Mouse (Mus musculus) MEL (cell line): Measurements from ENCODE around the gene Tmbim4. TPM values are rescaled to one million over a fixed set of nuclear protein-coding genes. Genes with fewer than 3 reads are reported as not detected.

Source experiments
- DNase-seq: peaks from one replicate; pipeline ENCODE4 v3.0.0; 2011; ENCODE audit warnings: low read depth, low spot score
- H3K27ac ChIP-seq: 2 replicates; pipeline ENCODE4 v1.5.1; 2012; ENCODE audit warnings: low read depth, mild to moderate bottlenecking, control low read depth, low read length, moderate library complexity; ENCODE audit not compliant: control insufficient read depth
- H3K27me3 ChIP-seq, 2 experiments: fragments of 150-350 bp in 1 of 2; sonication (generic) in 1 of 2; 2 replicates each; pipeline ENCODE4 v1.6.1; 2012; ENCODE audit warnings: low read length in 2 of 2, mild to moderate bottlenecking in 2 of 2, improper control_type of control experiment in 1 of 2, moderate library complexity in 1 of 2; ENCODE audit not compliant: insufficient read depth in 2 of 2, control insufficient read depth in 1 of 2
- H3K36me3 ChIP-seq, 2 experiments: 2 replicates each; pipeline ENCODE4 v1.6.1; 2012 to 2014; ENCODE audit warnings: low read length in 2 of 2, improper control_type of control experiment in 1 of 2, inconsistent platforms in 1 of 2, mild to moderate bottlenecking in 1 of 2; ENCODE audit not compliant: insufficient read depth in 2 of 2, control insufficient read depth in 1 of 2
- H3K4me1 ChIP-seq, 2 experiments: fragments of 150-350 bp in 1 of 2; sonication (generic) in 1 of 2; 2 replicates each; pipeline ENCODE4 v1.6.1; 2012; ENCODE audit warnings: low read length in 2 of 2, improper control_type of control experiment in 1 of 2, mild to moderate bottlenecking in 1 of 2; ENCODE audit not compliant: insufficient read depth in 2 of 2, control insufficient read depth in 1 of 2
- H3K4me3 ChIP-seq, 2 experiments: fragments of 150-350 bp in 1 of 2; sonication (generic) in 1 of 2; 2 replicates each; pipeline ENCODE4 v1.5.1; 2012; ENCODE audit warnings: low read depth in 2 of 2, low read length in 2 of 2, mild to moderate bottlenecking in 2 of 2, moderate library complexity in 2 of 2, control low read depth in 1 of 2, improper control_type of control experiment in 1 of 2; ENCODE audit not compliant: control insufficient read depth in 1 of 2, insufficient read depth in 1 of 2
- H3K79me2 ChIP-seq: 2 replicates; pipeline ENCODE4 v1.6.1; 2012; ENCODE audit warnings: mild to moderate bottlenecking, low read length, moderate library complexity; ENCODE audit not compliant: control insufficient read depth, poor library complexity, insufficient read depth
- H3K9ac ChIP-seq: 2 replicates; pipeline ENCODE4 v1.6.1; 2012; ENCODE audit warnings: low read depth, mild to moderate bottlenecking, control low read depth, low read length, moderate library complexity; ENCODE audit not compliant: control insufficient read depth, poor library complexity, severe bottlenecking
- H3K9me3 ChIP-seq: fragments of 150-350 bp; sonication (generic); replicated peaks from 2 replicates; pipeline ENCODE4 v1.6.1; 2012; ENCODE audit warnings: mild to moderate bottlenecking, low read length, improper control_type of control experiment, moderate library complexity; ENCODE audit not compliant: insufficient read depth
- BHLHE40 ChIP-seq: IDR thresholded peaks from 2 replicates; pipeline ENCODE4 v1.6.1; 2012; ENCODE audit warnings: low read depth, mild to moderate bottlenecking, inconsistent platforms, low read length, improper control_type of control experiment, borderline replicate concordance
- EP300 ChIP-seq, 2 experiments: IDR thresholded peaks; 2 replicates each; pipeline ENCODE4 v1.6.1; 2011; ENCODE audit warnings: improper control_type of control experiment in 2 of 2, low read length in 2 of 2, low read depth in 1 of 2, mild to moderate bottlenecking in 1 of 2
- ETS1 ChIP-seq: IDR thresholded peaks from 2 replicates; pipeline ENCODE4 v1.6.1; 2012; ENCODE audit warnings: low read depth, mild to moderate bottlenecking, inconsistent platforms, low read length, improper control_type of control experiment, moderate library complexity
- HCFC1 ChIP-seq: IDR thresholded peaks from 2 replicates; pipeline ENCODE4 v1.6.1; 2012; ENCODE audit warnings: low read depth, mild to moderate bottlenecking, inconsistent platforms, low read length, improper control_type of control experiment, moderate library complexity
- MAZ ChIP-seq: IDR thresholded peaks from 2 replicates; pipeline ENCODE4 v1.6.1; 2012; ENCODE audit warnings: low read depth, mild to moderate bottlenecking, inconsistent platforms, low read length, improper control_type of control experiment
- MXI1 ChIP-seq: IDR thresholded peaks from 2 replicates; pipeline ENCODE4 v1.6.1; 2011; ENCODE audit warnings: mild to moderate bottlenecking, low read depth, low read length, improper control_type of control experiment
- POLR2AphosphoS5 ChIP-seq: IDR thresholded peaks from 2 replicates; pipeline ENCODE4 v1.6.1; 2012; ENCODE audit warnings: low read depth, borderline replicate concordance, mild to moderate bottlenecking, inconsistent platforms, low read length, moderate library complexity, mixed read lengths
- RCOR1 ChIP-seq: IDR thresholded peaks from 2 replicates; pipeline ENCODE4 v1.6.1; 2012; ENCODE audit warnings: low read depth, mild to moderate bottlenecking, inconsistent platforms, low read length, improper control_type of control experiment
- SIN3A ChIP-seq: IDR thresholded peaks from 2 replicates; pipeline ENCODE4 v1.6.1; 2012; ENCODE audit warnings: low read length, improper control_type of control experiment, inconsistent platforms
- SMC3 ChIP-seq: IDR thresholded peaks from 2 replicates; pipeline ENCODE4 v1.6.1; 2011; ENCODE audit warnings: low read depth, low read length, improper control_type of control experiment
- TAL1 ChIP-seq: IDR thresholded peaks from 2 replicates; pipeline ENCODE4 v1.6.1; 2012; ENCODE audit warnings: mild to moderate bottlenecking, inconsistent platforms, low read length, moderate library complexity, mixed read lengths
- TCF12 ChIP-seq: IDR thresholded peaks from 2 replicates; pipeline ENCODE4 v1.6.1; 2014; ENCODE audit warnings: low read depth, mild to moderate bottlenecking, inconsistent platforms, low read length, improper control_type of control experiment, moderate library complexity
- ZC3H11A ChIP-seq: IDR thresholded peaks from 2 replicates; pipeline ENCODE4 v1.6.1; 2012; ENCODE audit warnings: low read depth, mild to moderate bottlenecking, inconsistent platforms, low read length, improper control_type of control experiment
- ZMIZ1 ChIP-seq: IDR thresholded peaks from 2 replicates; pipeline ENCODE4 v1.6.1; 2012; ENCODE audit warnings: low read depth, mild to moderate bottlenecking, inconsistent platforms, low read length, improper control_type of control experiment, moderate library complexity
- ZNF384 ChIP-seq: IDR thresholded peaks from 2 replicates; pipeline ENCODE4 v1.6.1; 2012; ENCODE audit warnings: low read depth, mild to moderate bottlenecking, inconsistent platforms, low read length, improper control_type of control experiment
- polyA plus RNA-seq, 2 experiments: library from polyadenylated mRNA; stranded (reverse) in 1 of 2; unstranded in 1 of 2; fragments of >175 nt in 1 of 2; fragments of >200 nt in 1 of 2; gene quantifications; 2 replicates each; pipeline versions ENCODE4 v1.2.1 to v1.2.4; 2012; ENCODE audit warnings: low replicate concordance in 2 of 2, low read depth in 1 of 2; ENCODE audit not compliant: insufficient read length in 2 of 2, insufficient read depth in 1 of 2, missing spikeins in 1 of 2
- total RNA-seq: library from RNA; depleted of rRNA; stranded (reverse); fragments of 300-350 nt; gene quantifications from 2 replicates; pipeline ENCODE4 v1.2.3, GENCODE M21; 2012

Gene Tmbim4
- total and polyA plus RNA-seq, 3 experiments, result 52.5 to 80.3 TPM; not detected in 1

DNA sequence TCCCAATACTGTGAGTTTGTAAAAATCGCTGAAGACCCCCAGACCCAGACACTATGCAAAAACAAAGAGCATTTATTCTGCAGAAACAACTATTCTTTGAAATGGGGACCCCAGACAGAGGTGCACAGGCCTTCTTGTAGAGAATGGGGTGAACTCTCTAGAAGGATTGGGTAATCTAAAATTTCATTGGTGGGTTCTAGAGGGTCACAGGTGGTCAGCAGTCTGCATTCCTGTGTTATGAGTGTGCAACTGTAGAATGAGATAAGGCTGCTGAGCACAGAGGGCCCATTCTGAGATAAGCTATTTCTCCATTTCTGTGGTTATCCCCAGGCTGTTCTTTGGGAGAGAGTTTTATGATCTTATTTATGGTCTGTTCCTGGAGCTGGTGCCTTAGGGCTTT is 33.3 kb upstream of the Tmbim4 start (continued):
- TF ChIP-seq SIN3A, result peak; percentile 45; the same call in 1 of the 2 replicates
- TF ChIP-seq POLR2AphosphoS5, result no peak

DNA sequence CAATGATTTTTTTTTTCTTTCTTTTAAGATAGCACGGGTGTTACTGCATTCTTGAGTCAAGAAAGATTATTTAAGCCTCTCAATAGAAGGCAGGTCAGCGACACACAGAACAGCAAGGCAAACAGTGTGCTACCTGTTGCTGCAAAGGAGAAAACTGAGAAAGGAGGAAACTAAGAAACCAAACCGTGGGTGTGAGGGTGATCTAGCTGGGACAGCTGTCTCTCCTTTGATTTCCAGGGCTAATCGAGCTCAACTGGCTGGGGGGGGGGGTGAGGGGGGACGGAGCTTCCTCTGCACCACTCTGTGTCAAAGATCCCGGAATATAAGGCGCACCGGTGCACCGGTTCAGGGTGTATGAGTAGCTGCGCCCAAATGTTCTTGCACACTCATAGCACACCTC is 32.3 kb upstream of the Tmbim4 start:
- TF ChIP-seq ZNF384, result peak; percentile 51
- TF ChIP-seq ETS1, result peak; percentile 62
- peak; percentile 64 for TF ChIP-seq TAL1
- peak; percentile 67 for TF ChIP-seq RCOR1
- peak; percentile 79; the same call in 1 of the 2 replicates for TF ChIP-seq TCF12
- peak; percentile 65 to 81; a peak in 3 of 4 replicates for TF ChIP-seq EP300 (IDR thresholded peaks at IDR 0.05; ENCODE audit: low read depth in 1 of 2, low read length in 2 of 2)
- TF ChIP-seq ZC3H11A, result no peak
- 0 out of 2 replicates have a peak, but pooled peaks have one; percentile 48 for TF ChIP-seq MAZ
- no peak for TF ChIP-seq ZMIZ1
- no peak for TF ChIP-seq HCFC1
- TF ChIP-seq MXI1, result peak; percentile 20; the same call in 1 of the 2 replicates
- TF ChIP-seq, all 39 proteins: peak for 8
- no peaks in the 10 kb centered on the region for H3K9me3 ChIP-seq
- peak overlapping the region; percentile 19 to 38 for H3K4me3 ChIP-seq
- no peaks in the 10 kb centered on the region for H3K27me3 ChIP-seq
- peak overlapping the region; percentile 31; the same call in 1 of the 2 replicates for H3K9ac ChIP-seq
- H3K79me2 ChIP-seq, result no peaks in the 10 kb centered on the region
- DNase-seq, result peak; percentile 55
- H3K36me3 ChIP-seq, result peaks cover 0 to 29% of the 10 kb centered on the region in 2 experiments; a peak in 3 of 4 replicates
- H3K27ac ChIP-seq, result peak overlapping the region; percentile 76
- peaks cover 20% of the 10 kb centered on the region in 2 experiments for H3K4me1 ChIP-seq

- H3K9ac ChIP-seq, result no peak overlapping the region
- no peaks in the 10 kb centered on the region for H3K27me3 ChIP-seq
- H3K4me3 ChIP-seq, result no peak overlapping the region
- peaks cover 20% of the 10 kb centered on the region in 2 experiments for H3K4me1 ChIP-seq
- H3K79me2 ChIP-seq, result no peaks in the 10 kb centered on the region
- no peaks in the 10 kb centered on the region for H3K9me3 ChIP-seq
- H3K36me3 ChIP-seq, result peaks cover 0 to 29% of the 10 kb centered on the region in 2 experiments; a peak in 3 of 4 replicates
- no peak for DNase-seq
- H3K27ac ChIP-seq, result no peak overlapping the region
- no peak for TF ChIP-seq SMC3
- no peak for TF ChIP-seq BHLHE40
These were observed 31.5 kb upstream of the Tmbim4 start for GRCm38 (mm10) chr10:120169841-120170240.
